Mouse (Mus musculus) hindbrain, embryonic 12.5 days (tissue): Measurements from ENCODE around the gene Cyth4. TPM values are rescaled to one million over a fixed set of nuclear protein-coding genes. Genes with fewer than 3 reads are reported as not detected.

ENCODE experiments used
- ATAC-seq: fragments of 200-750 bp; cut with Nextera tagmentation; 2 replicates; pipeline ENCODE4 v1.8.0; 2017; ENCODE audit warnings: moderate TSS enrichment; ENCODE audit not compliant: low FRiP score
- H3K27ac ChIP-seq: fragments of 300-500 bp; sonication (generic); 2 replicates; pipeline ENCODE4 v1.5.1; 2016; ENCODE audit warnings: mild to moderate bottlenecking
- H3K27me3 ChIP-seq: fragments of 300-500 bp; sonication (generic); 2 replicates; pipeline ENCODE4 v1.6.1; 2016; ENCODE audit warnings: mild to moderate bottlenecking
- H3K36me3 ChIP-seq: fragments of 300-500 bp; sonication (generic); 2 replicates; pipeline ENCODE4 v1.6.1; 2016; ENCODE audit warnings: mild to moderate bottlenecking
- H3K4me1 ChIP-seq: fragments of 300-500 bp; sonication (generic); 2 replicates; pipeline ENCODE4 v1.6.1; 2016
- H3K4me2 ChIP-seq: fragments of 300-500 bp; sonication (generic); replicated peaks from 2 replicates; pipeline ENCODE4 v1.6.1; 2016; ENCODE audit warnings: mild to moderate bottlenecking
- H3K4me3 ChIP-seq: fragments of 300-500 bp; sonication (generic); 2 replicates; pipeline ENCODE4 v1.5.1; 2016; ENCODE audit warnings: mild to moderate bottlenecking
- H3K9ac ChIP-seq: fragments of 300-500 bp; sonication (generic); 2 replicates; pipeline ENCODE4 v1.6.1; 2016; ENCODE audit warnings: mild to moderate bottlenecking, moderate library complexity
- H3K9me3 ChIP-seq: fragments of 300-500 bp; sonication (generic); replicated peaks from 2 replicates; pipeline ENCODE4 v1.6.1; 2016; ENCODE audit warnings: mild to moderate bottlenecking
- WGBS: fragments of 180-500 bp; shearing (Covaris S2); methylation state at CpG from one replicate; pipeline ENCODE4 v1.1.7; 2016; 5-methylcytosine and 5-hydroxymethylcytosine counted together
- polyA plus RNA-seq: library from polyadenylated mRNA; unstranded; fragments of >200 nt; fragmentation: Nextera tagmentation; extraction: Ambion mirVana; gene quantifications from 2 replicates; pipeline ENCODE4 v1.2.1, GENCODE M21; 2016

Cyth4 gene
- polyA plus RNA-seq, 1 experiment from 2014 or later, result 6.3 TPM

DNA sequence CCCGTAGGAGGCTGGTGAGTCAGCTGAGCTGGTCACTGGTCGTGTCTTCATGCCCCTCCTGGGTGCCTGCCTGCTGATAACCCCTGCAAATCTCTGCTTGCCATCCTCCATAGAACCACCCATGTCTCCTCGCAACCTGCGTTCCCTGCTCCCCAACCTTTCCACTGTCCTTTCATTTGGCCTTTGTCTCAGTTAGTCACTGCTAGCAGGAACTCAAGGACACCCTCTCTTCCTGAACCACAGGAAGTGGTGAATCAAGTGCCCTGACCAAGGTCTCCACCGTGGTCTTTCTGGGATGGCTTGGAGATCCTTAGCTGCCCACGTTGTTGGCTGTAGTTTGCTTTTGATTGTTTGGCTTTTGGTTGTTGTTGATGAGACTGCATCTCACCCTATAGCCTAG, 4.3 kb downstream of the Cyth4 start:
- H3K27ac ChIP-seq, result no peak overlapping the region
- no peaks in the 10 kb centered on the region; the same call in 1 of the 2 replicates for H3K4me1 ChIP-seq
- WGBS, result 82% methylated on average over 6 of the region's 6 CpGs
- no peaks in the 10 kb centered on the region for H3K36me3 ChIP-seq
- no peak for ATAC-seq
- no peak overlapping the region for H3K9ac ChIP-seq
- H3K9me3 ChIP-seq, result no peaks in the 10 kb centered on the region
- H3K4me3 ChIP-seq, result no peak overlapping the region
- no peak overlapping the region for H3K4me2 ChIP-seq
- H3K27me3 ChIP-seq, result no peaks in the 10 kb centered on the region

GRCm38 (mm10) chr15:78604255-78604654, 7.4 kb downstream of the Cyth4 start:
- H3K36me3 ChIP-seq, result no peaks in the 10 kb centered on the region
- H3K9me3 ChIP-seq, result no peaks in the 10 kb centered on the region
- H3K4me3 ChIP-seq, result no peak overlapping the region
- H3K4me2 ChIP-seq, result no peak overlapping the region
- no peak overlapping the region for H3K9ac ChIP-seq
- ATAC-seq, result no peak
- no peaks in the 10 kb centered on the region for H3K27me3 ChIP-seq
- H3K4me1 ChIP-seq, result no peaks in the 10 kb centered on the region; the same call in 1 of the 2 replicates
- 82% methylated on average over 6 of the region's 6 CpGs for WGBS
- H3K27ac ChIP-seq, result no peak overlapping the region

DNA sequence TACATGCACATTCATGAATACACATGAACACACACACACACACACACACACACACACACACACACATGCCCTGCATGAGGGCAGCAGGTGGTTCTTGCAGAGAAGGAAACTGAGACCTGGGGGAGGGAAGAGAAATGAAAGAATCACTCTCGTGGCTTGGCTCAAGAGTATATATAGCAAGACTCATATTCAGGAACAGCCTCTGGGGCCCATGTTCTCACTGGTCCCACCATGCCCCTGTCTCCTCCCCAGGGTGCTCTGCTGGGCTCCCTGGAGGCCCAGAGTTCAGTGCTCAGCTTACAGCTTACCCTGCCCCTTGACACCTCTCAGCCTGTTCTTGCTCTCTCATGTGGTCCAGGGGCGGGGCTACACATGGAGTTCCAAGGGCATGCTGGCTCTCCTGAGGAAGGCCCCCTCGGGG, 8.5 kb downstream of the Cyth4 start:
- WGBS, result 62% methylated on average over 3 of the region's 3 CpGs
- H3K4me1 ChIP-seq, result no peaks in the 10 kb centered on the region; the same call in 1 of the 2 replicates
- no peak overlapping the region for H3K9ac ChIP-seq
- no peak overlapping the region for H3K4me2 ChIP-seq
- no peak overlapping the region for H3K4me3 ChIP-seq
- ATAC-seq, result no peak
- no peak overlapping the region for H3K27ac ChIP-seq
- H3K9me3 ChIP-seq, result no peaks in the 10 kb centered on the region
- H3K36me3 ChIP-seq, result no peaks in the 10 kb centered on the region
- H3K27me3 ChIP-seq, result no peaks in the 10 kb centered on the region

DNA sequence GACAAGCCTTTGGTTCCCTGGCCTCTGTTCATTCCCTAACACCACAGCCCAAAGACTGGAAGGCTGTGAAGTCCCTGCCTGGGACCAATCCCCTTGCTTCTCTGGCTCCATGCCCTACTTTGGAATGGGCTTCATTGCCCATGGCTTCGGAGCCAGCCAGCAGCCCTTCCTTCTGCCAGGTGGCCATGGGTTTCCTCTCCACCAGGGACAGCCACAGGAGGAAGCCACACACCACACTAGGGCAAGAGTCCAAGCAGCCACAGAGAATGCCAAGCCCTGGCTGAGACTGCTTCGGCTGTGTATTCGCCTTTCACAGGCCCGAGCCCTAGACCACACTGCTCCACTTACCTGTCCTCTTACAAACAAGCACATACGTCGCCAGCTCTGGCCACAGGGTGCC, 9.2 kb downstream of the Cyth4 start:
- H3K4me2 ChIP-seq, result no peak overlapping the region
- H3K9me3 ChIP-seq, result no peaks in the 10 kb centered on the region
- 87% methylated on average over 6 of the region's 6 CpGs for WGBS
- no peak for ATAC-seq
- no peaks in the 10 kb centered on the region for H3K27me3 ChIP-seq
- H3K4me3 ChIP-seq, result no peak overlapping the region
- H3K4me1 ChIP-seq, result peaks cover 5% of the 10 kb centered on the region
- no peak overlapping the region for H3K9ac ChIP-seq
- H3K27ac ChIP-seq, result no peak overlapping the region
- H3K36me3 ChIP-seq, result no peaks in the 10 kb centered on the region

DNA sequence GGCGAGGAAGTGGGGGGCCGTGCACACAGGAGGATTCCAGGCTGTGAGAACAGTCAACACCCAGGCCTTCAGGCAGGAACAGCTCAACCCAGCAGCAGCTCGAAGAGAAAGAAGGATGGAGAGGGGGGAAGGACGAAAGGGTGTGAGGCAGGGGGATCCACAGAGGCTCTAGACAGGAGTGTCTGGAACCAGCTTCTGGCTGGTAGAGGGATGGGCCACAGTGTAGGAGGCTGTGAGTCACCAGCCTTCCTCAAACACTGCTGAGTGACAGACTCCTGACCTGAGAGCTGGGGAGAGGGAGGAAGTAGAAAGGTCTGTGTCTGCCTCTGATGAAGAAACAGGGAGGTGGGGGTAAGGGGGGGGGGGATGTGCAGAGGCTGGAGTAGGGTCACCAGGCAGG, 10.6 kb downstream of the Cyth4 start:
- no peaks in the 10 kb centered on the region for H3K36me3 ChIP-seq
- no peaks in the 10 kb centered on the region for H3K27me3 ChIP-seq
- ATAC-seq, result no peak
- peaks cover 9% of the 10 kb centered on the region for H3K4me1 ChIP-seq
- no peak overlapping the region for H3K4me3 ChIP-seq
- no peaks in the 10 kb centered on the region for H3K9me3 ChIP-seq
- H3K9ac ChIP-seq, result no peak overlapping the region
- no peak overlapping the region for H3K4me2 ChIP-seq
- 73% methylated on average over 4 of the region's 4 CpGs for WGBS
- no peak overlapping the region for H3K27ac ChIP-seq

GRCm38 (mm10) chr15:78610705-78611462, 14.0 kb downstream of the Cyth4 start:
- Histone ChIP-seq H3K27me3 (no peaks in the 10 kb centered on the region), H3K4me3 (no peak overlapping the region), H3K36me3 (no peaks in the 10 kb centered on the region), H3K9me3 (no peaks in the 10 kb centered on the region), H3K27ac (no peak overlapping the region; the same call in 1 of the 2 replicates), H3K4me1 (peaks cover 9% of the 10 kb centered on the region), H3K4me2 (no peak overlapping the region), H3K9ac (no peak overlapping the region)
- WGBS, result 37% methylated on average over 12 of the region's 12 CpGs
- ATAC-seq, result no peak; the same call in 1 of the 2 replicates

DNA sequence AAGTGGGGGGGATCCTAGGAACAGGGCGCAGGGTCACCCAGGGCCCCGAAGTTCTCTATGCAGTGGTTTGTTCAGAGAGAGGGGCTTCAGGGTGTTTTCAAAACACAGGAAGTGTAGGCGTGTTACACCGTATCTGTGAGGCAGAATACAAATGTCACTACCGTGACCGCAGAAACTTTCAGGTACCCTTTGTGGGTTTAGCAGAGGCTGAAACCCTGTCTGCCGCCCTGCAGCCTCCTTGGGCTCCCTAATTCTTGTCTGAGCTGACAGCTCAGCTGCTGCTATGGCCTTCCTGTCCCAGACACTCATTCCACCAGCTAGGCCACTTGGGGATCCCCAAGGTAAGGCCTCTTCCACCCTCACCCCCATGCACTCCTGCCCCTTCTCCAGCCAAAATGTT, 17.7 kb downstream of the Cyth4 start:
- Histone ChIP-seq H3K4me1 (peaks cover 9% of the 10 kb centered on the region), H3K4me3 (no peak overlapping the region), H3K9ac (no peak overlapping the region), H3K9me3 (no peaks in the 10 kb centered on the region), H3K36me3 (no peaks in the 10 kb centered on the region), H3K4me2 (no peak overlapping the region), H3K27ac (no peak overlapping the region), H3K27me3 (0 out of 2 replicates have a peak, but pooled peaks cover under 1% of the 10 kb centered on the region)
- no peak for ATAC-seq
- WGBS, result 86% methylated on average over 7 of the region's 7 CpGs

DNA sequence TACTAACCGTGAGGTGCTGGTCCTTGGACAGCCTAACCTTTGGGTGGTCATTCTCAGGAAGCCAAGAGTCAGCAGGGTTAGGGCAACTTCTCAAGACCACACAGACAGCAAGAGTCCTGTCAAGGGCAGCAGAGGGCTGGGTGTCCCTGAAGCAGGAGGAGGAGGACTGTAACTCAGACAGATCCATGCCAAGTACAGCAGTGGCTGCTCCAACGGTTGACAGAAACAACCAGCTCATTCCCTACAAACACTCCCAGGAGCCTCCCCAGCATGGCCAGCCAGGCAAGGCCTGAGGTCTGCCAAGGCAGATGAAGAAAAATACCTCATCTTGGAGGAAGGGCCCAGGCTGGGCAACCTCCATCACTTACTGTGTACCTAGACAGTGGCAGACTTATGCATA, 20.1 kb downstream of the Cyth4 start:
- Histone ChIP-seq H3K4me2 (no peak overlapping the region), H3K4me3 (no peak overlapping the region), H3K9me3 (no peaks in the 10 kb centered on the region), H3K9ac (no peak overlapping the region), H3K27ac (no peak overlapping the region), H3K27me3 (peaks cover 13% of the 10 kb centered on the region; the same call in 1 of the 2 replicates), H3K36me3 (no peaks in the 10 kb centered on the region), H3K4me1 (no peaks in the 10 kb centered on the region)
- WGBS, result 80% methylated on average over 2 of the region's 2 CpGs
- no peak for ATAC-seq

DNA sequence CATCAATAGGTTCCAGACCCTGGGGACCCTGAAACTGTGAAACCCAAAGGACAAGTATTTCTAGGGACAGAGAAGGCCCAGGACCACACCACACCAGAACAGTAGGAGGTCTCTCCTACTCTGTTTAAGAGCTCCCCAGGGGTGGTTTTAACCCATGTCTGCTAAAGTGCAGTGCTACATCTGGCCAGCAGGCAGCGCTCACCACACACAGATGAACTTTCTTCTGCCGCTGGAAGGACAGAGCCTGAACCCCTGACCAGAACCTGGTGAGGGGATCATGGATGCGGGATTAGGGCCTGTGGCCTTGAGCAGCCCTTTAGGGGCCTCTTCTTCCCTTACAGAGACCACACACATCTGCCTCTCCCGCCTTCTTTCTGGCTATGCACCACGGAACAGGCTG, 26.6 kb downstream of the Cyth4 start:
- no peak; the same call in 1 of the 2 replicates for ATAC-seq
- Histone ChIP-seq H3K36me3 (no peaks in the 10 kb centered on the region), H3K4me3 (no peak overlapping the region), H3K9me3 (no peaks in the 10 kb centered on the region), H3K27me3 (peaks cover 13% of the 10 kb centered on the region; the same call in 1 of the 2 replicates), H3K27ac (no peak overlapping the region), H3K4me1 (peaks cover 12% of the 10 kb centered on the region), H3K9ac (no peak overlapping the region), H3K4me2 (no peak overlapping the region)
- 13% methylated on average over 5 of the region's 5 CpGs for WGBS

DNA sequence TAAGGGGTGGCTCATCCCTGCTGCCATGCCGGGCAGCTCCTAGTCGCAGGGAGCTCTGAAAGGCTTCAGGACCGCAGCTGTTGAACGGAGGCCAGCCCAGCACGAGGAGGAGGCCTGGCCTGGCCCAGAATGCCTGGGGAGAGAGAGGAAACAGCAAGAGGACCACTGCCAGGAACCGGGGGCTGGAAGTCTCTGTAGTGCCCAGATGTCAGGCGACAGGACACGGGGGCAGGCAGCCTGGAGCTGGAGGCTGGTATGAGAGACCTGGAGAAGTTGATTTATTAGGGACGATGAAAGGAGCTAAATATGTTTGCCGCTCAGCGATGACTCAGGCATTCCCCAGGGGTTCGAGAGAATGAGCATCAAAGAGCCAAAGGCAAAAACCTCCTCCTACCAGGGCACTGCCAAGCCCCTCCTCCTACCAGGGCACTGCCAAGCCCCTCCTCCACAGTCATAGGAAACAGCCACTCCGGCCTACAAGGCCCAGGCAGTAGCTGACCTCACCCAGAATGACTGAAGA, 27.6 kb downstream of the Cyth4 start:
- peak overlapping the region; percentile 32; the same call in 1 of the 2 replicates for H3K9ac ChIP-seq
- WGBS, result 39% methylated on average over 13 of the region's 13 CpGs
- no peak overlapping the region for H3K4me2 ChIP-seq
- peaks cover 13% of the 10 kb centered on the region; the same call in 1 of the 2 replicates for H3K27me3 ChIP-seq
- no peaks in the 10 kb centered on the region for H3K9me3 ChIP-seq
- peak overlapping the region; percentile 57 for H3K27ac ChIP-seq
- H3K36me3 ChIP-seq, result no peaks in the 10 kb centered on the region
- peak; percentile 75; the same call in 1 of the 2 replicates for ATAC-seq
- H3K4me3 ChIP-seq, result no peak overlapping the region
- peaks cover 12% of the 10 kb centered on the region for H3K4me1 ChIP-seq

- Histone ChIP-seq H3K4me1 (peaks cover 12% of the 10 kb centered on the region), H3K27me3 (peaks cover 8% of the 10 kb centered on the region; the same call in 1 of the 2 replicates), H3K4me3 (no peak overlapping the region), H3K9ac (no peak overlapping the region), H3K4me2 (no peak overlapping the region), H3K27ac (0 out of 2 replicates have a peak overlapping the region, but pooled peaks have one; percentile 0), H3K36me3 (no peaks in the 10 kb centered on the region), H3K9me3 (no peaks in the 10 kb centered on the region)
- ATAC-seq, result no peak; the same call in 1 of the 2 replicates
- WGBS, result 75% methylated on average over 3 of the region's 3 CpGs
These were observed 28.1 kb downstream of the Cyth4 start for GRCm38 (mm10) chr15:78624961-78625360.

DNA sequence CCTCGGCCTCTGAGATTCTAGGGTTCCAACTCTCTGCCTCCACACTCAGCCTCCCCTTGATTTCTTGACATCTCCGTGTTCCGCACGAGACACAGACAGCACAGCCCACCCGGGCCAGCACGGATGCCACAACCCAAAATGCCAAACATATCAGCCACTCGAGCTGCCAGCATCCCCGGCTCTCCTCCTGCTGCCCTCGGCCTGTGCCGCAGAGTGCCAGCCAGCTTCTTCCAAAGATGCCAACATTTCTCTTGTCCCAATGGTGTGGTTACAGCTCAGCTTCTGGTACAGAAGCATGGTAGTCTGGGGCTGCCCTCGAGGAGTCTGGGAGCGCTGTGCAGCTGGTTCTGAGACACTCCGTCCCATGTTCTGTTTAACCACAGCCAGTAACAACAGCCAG, 29.4 kb downstream of the Cyth4 start:
- Histone ChIP-seq H3K27me3 (peaks cover 5% of the 10 kb centered on the region; the same call in 1 of the 2 replicates), H3K4me1 (peaks cover 19% of the 10 kb centered on the region), H3K9me3 (no peaks in the 10 kb centered on the region), H3K27ac (no peak overlapping the region), H3K4me2 (no peak overlapping the region), H3K9ac (no peak overlapping the region), H3K4me3 (no peak overlapping the region), H3K36me3 (no peaks in the 10 kb centered on the region)
- WGBS, result 90% methylated on average over 13 of the region's 13 CpGs
- ATAC-seq, result no peak
